Mouse (Mus musculus): ENCODE data around the gene Epn3. TPM values are rescaled to one million over a fixed set of nuclear protein-coding genes. Genes with fewer than 3 reads are reported as not detected.

Gene Epn3
- polyA plus RNA-seq, 1 experiment from 2014 or later = 0.34 TPM

- no peak overlapping the region for H3K27ac ChIP-seq
- whole genome bisulfite sequencing = 44% methylated on average over 2 of the region's 2 CpGs
- no peaks in the 10 kb centered on the region for H3K9me3 ChIP-seq (replicated peaks)
- H3K9ac ChIP-seq = no peak overlapping the region
- ATAC-seq = no peak
- no peaks in the 10 kb centered on the region for H3K27me3 ChIP-seq
- H3K4me3 ChIP-seq = no peak overlapping the region
- no peak overlapping the region for H3K4me2 ChIP-seq
- H3K36me3 ChIP-seq (ENCODE audit: poor library complexity, severe bottlenecking) = peaks cover 16% of the 10 kb centered on the region
- H3K4me1 ChIP-seq = peaks cover 41% of the 10 kb centered on the region
Measured at GRCm38 (mm10) chr11:94464170-94464569, 35.6 kb downstream of the Epn3 start.

GRCm38 (mm10) chr11:94461856-94462255 is 37.9 kb downstream of the Epn3 start:
- 93% methylated on average over 11 of the region's 11 CpGs for WGBS
- H3K4me3 ChIP-seq = no peak overlapping the region
- no peak for ATAC-seq
- H3K4me1 ChIP-seq = peaks cover 24% of the 10 kb centered on the region
- peaks cover 17% of the 10 kb centered on the region for H3K36me3 ChIP-seq (ENCODE audit: poor library complexity, severe bottlenecking)
- H3K27ac ChIP-seq = no peak overlapping the region
- no peak overlapping the region for H3K9ac ChIP-seq
- H3K27me3 ChIP-seq = no peaks in the 10 kb centered on the region
- H3K9me3 ChIP-seq (replicated peaks) = no peaks in the 10 kb centered on the region
- H3K4me2 ChIP-seq = no peak overlapping the region

DNA sequence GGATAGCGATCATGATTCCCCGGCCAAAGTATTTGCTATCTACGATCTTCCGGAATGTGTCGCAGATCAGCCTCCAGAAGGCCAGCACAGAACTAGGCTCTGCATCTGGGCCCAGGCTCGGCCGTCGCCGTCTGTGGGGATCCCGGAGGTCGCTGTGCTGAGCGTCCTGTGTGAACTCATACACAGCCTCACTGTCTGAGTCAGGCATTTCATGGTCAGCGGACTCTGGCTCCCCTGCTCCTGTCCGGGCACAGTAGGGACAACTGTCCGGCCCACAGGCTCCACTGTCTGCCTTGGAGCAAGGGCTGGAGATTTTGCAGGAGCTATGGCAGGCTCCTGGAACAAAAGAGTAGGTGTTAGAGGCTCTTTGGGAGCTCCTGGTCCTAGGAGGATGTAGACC is 42.8 kb downstream of the Epn3 start:
- WGBS = 86% methylated on average over 15 of the region's 15 CpGs
- no peak overlapping the region for H3K4me2 ChIP-seq
- H3K9me3 ChIP-seq (replicated peaks) = no peaks in the 10 kb centered on the region
- H3K27ac ChIP-seq = no peak overlapping the region
- H3K36me3 ChIP-seq (ENCODE audit: poor library complexity, severe bottlenecking) = peaks cover 15% of the 10 kb centered on the region
- ATAC-seq = no peak
- H3K4me1 ChIP-seq = peaks cover 22% of the 10 kb centered on the region
- no peak overlapping the region for H3K9ac ChIP-seq
- no peaks in the 10 kb centered on the region for H3K27me3 ChIP-seq
- no peak overlapping the region for H3K4me3 ChIP-seq

DNA sequence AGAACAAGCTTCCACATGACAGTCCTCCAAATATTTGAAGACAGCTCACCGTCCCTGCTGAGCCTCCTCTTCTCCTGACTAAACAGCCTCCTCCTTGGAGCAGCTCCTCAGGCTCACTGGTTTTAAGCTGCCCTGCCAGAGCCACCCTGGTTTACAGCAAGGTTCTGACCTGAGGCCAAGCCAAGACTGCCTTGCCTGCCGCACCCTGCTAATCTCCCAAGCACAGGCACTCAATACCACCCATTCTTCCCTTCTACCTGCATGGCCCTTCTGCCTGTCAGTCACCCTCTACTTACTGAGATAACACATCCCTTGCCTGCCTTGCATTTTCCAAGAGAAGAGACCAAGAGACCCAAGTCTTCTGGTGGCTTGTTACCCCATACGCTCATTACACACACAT is 43.4 kb downstream of the Epn3 start:
- H3K9ac ChIP-seq = no peak overlapping the region
- no peaks in the 10 kb centered on the region for H3K9me3 ChIP-seq (replicated peaks)
- H3K36me3 ChIP-seq (ENCODE audit: poor library complexity, severe bottlenecking) = peaks cover 8% of the 10 kb centered on the region; the same call in 1 of the 2 replicates
- no peak for ATAC-seq
- no peaks in the 10 kb centered on the region for H3K27me3 ChIP-seq
- no peak overlapping the region for H3K4me2 ChIP-seq
- H3K27ac ChIP-seq = no peak overlapping the region
- peaks cover 22% of the 10 kb centered on the region for H3K4me1 ChIP-seq
- WGBS = 84% methylated on average over 3 of the region's 3 CpGs
- no peak overlapping the region for H3K4me3 ChIP-seq

- Histone ChIP-seq H3K4me2 (no peak overlapping the region), H3K36me3 (ENCODE audit: poor library complexity, severe bottlenecking) (peaks cover 7% of the 10 kb centered on the region; the same call in 1 of the 2 replicates), H3K9me3 (replicated peaks) (no peaks in the 10 kb centered on the region), H3K27me3 (no peaks in the 10 kb centered on the region), H3K4me1 (peaks cover 21% of the 10 kb centered on the region), H3K9ac (0 out of 2 replicates have a peak overlapping the region, but pooled peaks have one; percentile 21), H3K4me3 (no peak overlapping the region), H3K27ac (peak overlapping the region; percentile 25)
- WGBS = 68% methylated on average over 10 of the region's 10 CpGs
- ATAC-seq = peak; percentile 56
Measured at GRCm38 (mm10) chr11:94455161-94455820, 44.5 kb downstream of the Epn3 start.

GRCm38 (mm10) chr11:94454756-94455155 is 45.0 kb downstream of the Epn3 start:
- Histone ChIP-seq H3K9me3 (replicated peaks) (no peaks in the 10 kb centered on the region), H3K27ac (peak overlapping the region; percentile 25; the same call in 1 of the 2 replicates), H3K4me2 (no peak overlapping the region), H3K4me3 (no peak overlapping the region), H3K36me3 (ENCODE audit: poor library complexity, severe bottlenecking) (peaks cover 7% of the 10 kb centered on the region; the same call in 1 of the 2 replicates), H3K4me1 (peaks cover 24% of the 10 kb centered on the region), H3K9ac (peak overlapping the region; percentile 8; the same call in 1 of the 2 replicates), H3K27me3 (no peaks in the 10 kb centered on the region)
- ATAC-seq = no peak
- 74% methylated on average over 5 of the region's 5 CpGs for WGBS

- WGBS = 73% methylated on average over 12 of the region's 12 CpGs
- Histone ChIP-seq H3K4me1 (peaks cover 40% of the 10 kb centered on the region), H3K27me3 (no peaks in the 10 kb centered on the region), H3K9me3 (replicated peaks) (no peaks in the 10 kb centered on the region), H3K27ac (no peak overlapping the region), H3K36me3 (ENCODE audit: poor library complexity, severe bottlenecking) (no peaks in the 10 kb centered on the region), H3K9ac (no peak overlapping the region), H3K4me3 (no peak overlapping the region), H3K4me2 (no peak overlapping the region)
- no peak for ATAC-seq
Measured at GRCm38 (mm10) chr11:94451091-94451773, 48.5 kb downstream of the Epn3 start.

DNA sequence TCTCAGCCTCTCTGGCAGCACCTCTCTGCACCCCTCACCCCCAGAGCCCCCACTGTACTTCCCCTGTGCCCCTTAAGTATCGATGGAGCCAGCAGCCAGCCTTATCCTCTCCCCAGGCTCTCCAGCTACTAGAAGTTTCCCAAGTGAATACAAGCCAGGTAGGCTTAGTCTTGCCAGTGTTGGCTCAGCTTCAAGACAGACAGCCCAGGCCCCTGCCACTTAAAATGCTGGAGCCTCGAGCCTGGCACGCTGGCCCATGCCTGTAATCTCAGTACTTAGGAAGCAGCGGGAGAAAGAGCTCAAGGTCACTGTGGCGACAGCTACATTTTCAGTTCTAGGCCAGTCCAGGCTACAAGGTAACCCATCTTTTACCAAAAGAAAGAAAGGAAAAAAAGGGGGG is 49.9 kb downstream of the Epn3 start:
- Histone ChIP-seq H3K27ac (peak overlapping the region; percentile 68), H3K4me1 (peaks cover 36% of the 10 kb centered on the region), H3K36me3 (ENCODE audit: poor library complexity, severe bottlenecking) (no peaks in the 10 kb centered on the region), H3K9me3 (replicated peaks) (no peaks in the 10 kb centered on the region), H3K4me3 (no peak overlapping the region), H3K27me3 (no peaks in the 10 kb centered on the region), H3K4me2 (no peak overlapping the region), H3K9ac (no peak overlapping the region)
- no peak for ATAC-seq
- 40% methylated on average over 5 of the region's 5 CpGs for WGBS

GRCm38 (mm10) chr11:94449239-94449638 is 50.5 kb downstream of the Epn3 start:
- H3K4me3 ChIP-seq = no peak overlapping the region
- 25% methylated on average over 8 of the region's 8 CpGs for WGBS
- H3K4me2 ChIP-seq = no peak overlapping the region
- no peaks in the 10 kb centered on the region for H3K9me3 ChIP-seq (replicated peaks)
- H3K4me1 ChIP-seq = peaks cover 30% of the 10 kb centered on the region
- H3K27me3 ChIP-seq = no peaks in the 10 kb centered on the region
- ATAC-seq = peak; percentile 33; the same call in 1 of the 2 replicates
- no peaks in the 10 kb centered on the region for H3K36me3 ChIP-seq (ENCODE audit: poor library complexity, severe bottlenecking)
- no peak overlapping the region for H3K9ac ChIP-seq
- H3K27ac ChIP-seq = peak overlapping the region; percentile 68

GRCm38 (mm10) chr11:94447017-94447416 is 52.8 kb downstream of the Epn3 start:
- Histone ChIP-seq H3K9ac (no peak overlapping the region), H3K27me3 (no peaks in the 10 kb centered on the region), H3K4me1 (peaks cover 31% of the 10 kb centered on the region), H3K9me3 (replicated peaks) (no peaks in the 10 kb centered on the region), H3K4me2 (no peak overlapping the region), H3K36me3 (ENCODE audit: poor library complexity, severe bottlenecking) (no peaks in the 10 kb centered on the region), H3K27ac (no peak overlapping the region), H3K4me3 (no peak overlapping the region)
- 9% methylated on average over 3 of the region's 3 CpGs for WGBS
- ATAC-seq = no peak

DNA sequence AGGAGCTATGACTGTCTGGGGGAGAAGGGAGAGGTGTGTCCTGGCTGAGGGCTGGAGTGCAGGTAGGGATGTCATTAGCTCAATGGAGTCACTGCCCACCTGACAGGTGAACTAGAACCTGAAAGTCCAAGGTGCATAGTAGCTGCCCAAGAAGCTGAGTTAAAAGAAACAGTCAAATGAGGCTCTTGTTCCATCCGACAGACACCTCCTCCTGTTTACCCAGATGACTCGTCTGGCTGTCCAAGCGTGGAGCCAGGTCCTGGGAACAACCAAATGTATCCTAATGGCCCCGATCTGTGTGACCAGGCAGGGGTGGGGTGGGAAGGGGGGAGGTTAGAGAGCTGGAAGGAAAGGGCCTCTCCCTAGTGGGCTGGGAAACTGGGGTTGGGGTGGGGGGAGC is 54.5 kb downstream of the Epn3 start:
- ATAC-seq = no peak
- Histone ChIP-seq H3K9ac (no peak overlapping the region), H3K4me3 (no peak overlapping the region), H3K36me3 (ENCODE audit: poor library complexity, severe bottlenecking) (no peaks in the 10 kb centered on the region), H3K9me3 (replicated peaks) (no peaks in the 10 kb centered on the region), H3K27me3 (no peaks in the 10 kb centered on the region), H3K27ac (no peak overlapping the region), H3K4me2 (no peak overlapping the region), H3K4me1 (peaks cover 46% of the 10 kb centered on the region)
- 59% methylated on average over 4 of the region's 4 CpGs for WGBS

- no peak for ATAC-seq
- no peaks in the 10 kb centered on the region for H3K27me3 ChIP-seq
- H3K4me3 ChIP-seq = no peak overlapping the region
- H3K27ac ChIP-seq = no peak overlapping the region
- H3K9ac ChIP-seq = no peak overlapping the region
- WGBS = 66% methylated on average over 5 of the region's 5 CpGs
- no peaks in the 10 kb centered on the region for H3K9me3 ChIP-seq (replicated peaks)
- H3K4me1 ChIP-seq = peaks cover 45% of the 10 kb centered on the region
- H3K36me3 ChIP-seq (ENCODE audit: poor library complexity, severe bottlenecking) = no peaks in the 10 kb centered on the region
- H3K4me2 ChIP-seq = no peak overlapping the region
Measured at GRCm38 (mm10) chr11:94444829-94445228, 54.9 kb downstream of the Epn3 start.
